Mouse (Mus musculus): Measurements from ENCODE around the gene Abhd4. TPM values are rescaled to one million over a fixed set of nuclear protein-coding genes. Genes with fewer than 3 reads are reported as not detected.
"Not testable (repeated sequence)": the region's sequence is repeated elsewhere in the genome, so short reads cannot be mapped to it uniquely, and the experiment has no call there.

The Abhd4 gene
- polyA plus RNA-seq, 1 experiment from 2014 or later = 42.5 TPM

GRCm38 (mm10) chr14:54224484-54225467 lies 29.2 kb upstream of the Abhd4 start:
- Histone ChIP-seq H3K36me3 (replicated peaks) (no peaks in the 10 kb centered on the region), H3K9me3 (no peaks in the 10 kb centered on the region), H3K4me1 (peaks cover 39% of the 10 kb centered on the region), H3K4me3 (no peak overlapping the region), H3K27ac (peak overlapping the region; percentile 4; the same call in 1 of the 2 replicates), H3K27me3 (ENCODE audit: poor library complexity, severe bottlenecking) (peaks cover 25% of the 10 kb centered on the region)
- no peak for DNase-seq (ENCODE audit: extremely low spot score, low spot score)
- WGBS = 63% methylated on average over 16 of the region's 16 CpGs

- Histone ChIP-seq H3K9me3 (no peaks in the 10 kb centered on the region), H3K27me3 (ENCODE audit: poor library complexity, severe bottlenecking) (peaks cover 25% of the 10 kb centered on the region), H3K27ac (no peak overlapping the region), H3K4me1 (peaks cover 39% of the 10 kb centered on the region), H3K4me3 (no peak overlapping the region), H3K36me3 (replicated peaks) (no peaks in the 10 kb centered on the region)
- WGBS = 82% methylated on average over 11 of the region's 11 CpGs
- no peak for DNase-seq (ENCODE audit: extremely low spot score, low spot score)
These were observed 28.3 kb upstream of the Abhd4 start for GRCm38 (mm10) chr14:54225725-54226124.

GRCm38 (mm10) chr14:54226911-54227811 lies 26.8 kb upstream of the Abhd4 start:
- Histone ChIP-seq H3K27me3 (ENCODE audit: poor library complexity, severe bottlenecking) (peaks cover 25% of the 10 kb centered on the region), H3K36me3 (replicated peaks) (no peaks in the 10 kb centered on the region), H3K4me1 (peaks cover 43% of the 10 kb centered on the region), H3K4me3 (no peak overlapping the region; the same call in 1 of the 2 replicates), H3K9me3 (no peaks in the 10 kb centered on the region), H3K27ac (0 out of 2 replicates have a peak overlapping the region, but pooled peaks have one; percentile 20)
- 62% methylated on average over 16 of the region's 16 CpGs for WGBS
- DNase-seq (ENCODE audit: extremely low spot score, low spot score) = no peak

GRCm38 (mm10) chr14:54227911-54228451 lies 26.0 kb upstream of the Abhd4 start:
- Histone ChIP-seq H3K27ac (peak overlapping the region; percentile 80), H3K36me3 (replicated peaks) (no peaks in the 10 kb centered on the region), H3K9me3 (no peaks in the 10 kb centered on the region), H3K4me3 (peak overlapping the region; percentile 51), H3K4me1 (peaks cover 48% of the 10 kb centered on the region), H3K27me3 (ENCODE audit: poor library complexity, severe bottlenecking) (peaks cover 25% of the 10 kb centered on the region)
- DNase-seq (ENCODE audit: extremely low spot score, low spot score) = peak; percentile 77
- under 1% methylated on average over 10 of the region's 10 CpGs for WGBS

GRCm38 (mm10) chr14:54228501-54228900 lies 25.5 kb upstream of the Abhd4 start:
- DNase-seq (ENCODE audit: extremely low spot score, low spot score) = no peak
- no peaks in the 10 kb centered on the region for H3K9me3 ChIP-seq
- H3K36me3 ChIP-seq (replicated peaks) = no peaks in the 10 kb centered on the region
- H3K27ac ChIP-seq = peak overlapping the region; percentile 80
- peaks cover 53% of the 10 kb centered on the region for H3K4me1 ChIP-seq
- 8% methylated on average over 7 of the region's 7 CpGs for WGBS
- H3K27me3 ChIP-seq (ENCODE audit: poor library complexity, severe bottlenecking) = peaks cover 25% of the 10 kb centered on the region
- peak overlapping the region; percentile 51 for H3K4me3 ChIP-seq

- DNase-seq (ENCODE audit: extremely low spot score, low spot score) = peak; percentile 33
- Histone ChIP-seq H3K36me3 (replicated peaks) (peaks cover under 1% of the 10 kb centered on the region; the same call in 1 of the 2 replicates), H3K27ac (peak overlapping the region; percentile 80), H3K27me3 (ENCODE audit: poor library complexity, severe bottlenecking) (peaks cover 25% of the 10 kb centered on the region), H3K4me3 (peak overlapping the region; percentile 51), H3K9me3 (no peaks in the 10 kb centered on the region), H3K4me1 (peaks cover 56% of the 10 kb centered on the region)
- WGBS = 5% methylated on average over 25 of the region's 25 CpGs
These were observed 24.9 kb upstream of the Abhd4 start for GRCm38 (mm10) chr14:54228933-54229713.

- WGBS = 73% methylated on average over 3 of the region's 4 CpGs
- peaks cover 56% of the 10 kb centered on the region for H3K4me1 ChIP-seq
- H3K9me3 ChIP-seq; H3K27ac ChIP-seq; H3K4me3 ChIP-seq; DNase-seq (ENCODE audit: extremely low spot score, low spot score); H3K36me3 ChIP-seq (replicated peaks): not testable (repeated sequence)
- H3K27me3 ChIP-seq (ENCODE audit: poor library complexity, severe bottlenecking) = peaks cover 25% of the 10 kb centered on the region
These were observed 24.1 kb upstream of the Abhd4 start for GRCm38 (mm10) chr14:54229849-54230248.

- Histone ChIP-seq H3K9me3 (no peaks in the 10 kb centered on the region), H3K4me3 (no peak overlapping the region), H3K4me1 (peaks cover 59% of the 10 kb centered on the region), H3K27me3 (ENCODE audit: poor library complexity, severe bottlenecking) (peaks cover 25% of the 10 kb centered on the region), H3K36me3 (replicated peaks) (peaks cover 17% of the 10 kb centered on the region), H3K27ac (no peak overlapping the region)
- 89% methylated on average over 12 of the region's 14 CpGs for WGBS
- DNase-seq (ENCODE audit: extremely low spot score, low spot score) = no peak
These were observed 23.3 kb upstream of the Abhd4 start for GRCm38 (mm10) chr14:54230638-54231150.

GRCm38 (mm10) chr14:54231176-54231956 lies 22.6 kb upstream of the Abhd4 start:
- WGBS = 88% methylated on average over 21 of the region's 21 CpGs
- Histone ChIP-seq H3K36me3 (replicated peaks) (peaks cover 19% of the 10 kb centered on the region), H3K9me3 (no peaks in the 10 kb centered on the region), H3K27ac (peak overlapping the region; percentile 21; the same call in 1 of the 2 replicates), H3K4me3 (no peak overlapping the region), H3K27me3 (ENCODE audit: poor library complexity, severe bottlenecking) (peaks cover 20% of the 10 kb centered on the region), H3K4me1 (peaks cover 59% of the 10 kb centered on the region)
- no peak for DNase-seq (ENCODE audit: extremely low spot score, low spot score)

- Histone ChIP-seq H3K9me3 (no peaks in the 10 kb centered on the region), H3K36me3 (replicated peaks) (peaks cover 19% of the 10 kb centered on the region), H3K4me3 (no peak overlapping the region), H3K27me3 (ENCODE audit: poor library complexity, severe bottlenecking) (peaks cover 12% of the 10 kb centered on the region), H3K4me1 (peaks cover 59% of the 10 kb centered on the region), H3K27ac (no peak overlapping the region)
- WGBS = 90% methylated on average over 9 of the region's 9 CpGs
- no peak for DNase-seq (ENCODE audit: extremely low spot score, low spot score)
These were observed 21.8 kb upstream of the Abhd4 start for GRCm38 (mm10) chr14:54232143-54232542.
